Mouse (Mus musculus) heart, embryonic 15.5 days (tissue): Measurements from ENCODE around the gene Adam11. TPM values are rescaled to one million over a fixed set of nuclear protein-coding genes. Genes with fewer than 3 reads are reported as not detected.
A peak's percentile ranks its signal among the peaks of the same experiment; 100 is the strongest.

ENCODE experiments used
- ATAC-seq: fragments of 200-750 bp; cut with Nextera tagmentation; replicated peaks from 2 replicates; pipeline ENCODE4 v1.8.0; 2017; ENCODE audit warnings: low read depth, moderate TSS enrichment; ENCODE audit not compliant: insufficient number of reproducible peaks, insufficient read depth, low FRiP score
- H3K27ac ChIP-seq: fragments of 300-500 bp; sonication (generic); 2 replicates; pipeline ENCODE4 v1.5.1; 2015; ENCODE audit warnings: mild to moderate bottlenecking, inconsistent platforms
- H3K27me3 ChIP-seq: fragments of 300-500 bp; sonication (generic); 2 replicates; pipeline ENCODE4 v1.6.1; 2015; ENCODE audit warnings: inconsistent platforms
- H3K36me3 ChIP-seq: fragments of 300-500 bp; sonication (generic); 2 replicates; pipeline ENCODE4 v1.6.1; 2015; ENCODE audit warnings: mild to moderate bottlenecking, inconsistent platforms
- H3K4me1 ChIP-seq: fragments of 300-500 bp; sonication (generic); replicated peaks from 2 replicates; pipeline ENCODE4 v1.6.1; 2015; ENCODE audit warnings: inconsistent platforms
- H3K4me2 ChIP-seq: fragments of 300-500 bp; sonication (generic); 2 replicates; pipeline ENCODE4 v1.6.1; 2015; ENCODE audit warnings: inconsistent platforms, mild to moderate bottlenecking, moderate library complexity
- H3K4me3 ChIP-seq: fragments of 300-500 bp; sonication (generic); 2 replicates; pipeline ENCODE4 v1.5.1; 2015; ENCODE audit warnings: mild to moderate bottlenecking, inconsistent platforms
- H3K9ac ChIP-seq: fragments of 300-500 bp; sonication (generic); 2 replicates; pipeline ENCODE4 v1.6.1; 2015; ENCODE audit warnings: mild to moderate bottlenecking, inconsistent platforms
- H3K9me3 ChIP-seq: fragments of 300-500 bp; sonication (generic); replicated peaks from 2 replicates; pipeline ENCODE4 v1.6.1; 2016; ENCODE audit warnings: inconsistent platforms
- WGBS: fragments of 180-500 bp; shearing (Covaris S2); methylation state at CpG from one replicate; pipeline ENCODE4 v1.1.7; 2015; ENCODE audit warnings: mixed read lengths; 5-methylcytosine and 5-hydroxymethylcytosine counted together
- polyA plus RNA-seq: library from polyadenylated mRNA; unstranded; fragments of >200 nt; fragmentation: Nextera tagmentation; extraction: Ambion mirVana; gene quantifications from 2 replicates; pipeline ENCODE4 v1.2.1, GENCODE M21; 2015

Adam11 gene
- polyA plus RNA-seq, 1 experiment from 2014 or later = 5.5 TPM

DNA sequence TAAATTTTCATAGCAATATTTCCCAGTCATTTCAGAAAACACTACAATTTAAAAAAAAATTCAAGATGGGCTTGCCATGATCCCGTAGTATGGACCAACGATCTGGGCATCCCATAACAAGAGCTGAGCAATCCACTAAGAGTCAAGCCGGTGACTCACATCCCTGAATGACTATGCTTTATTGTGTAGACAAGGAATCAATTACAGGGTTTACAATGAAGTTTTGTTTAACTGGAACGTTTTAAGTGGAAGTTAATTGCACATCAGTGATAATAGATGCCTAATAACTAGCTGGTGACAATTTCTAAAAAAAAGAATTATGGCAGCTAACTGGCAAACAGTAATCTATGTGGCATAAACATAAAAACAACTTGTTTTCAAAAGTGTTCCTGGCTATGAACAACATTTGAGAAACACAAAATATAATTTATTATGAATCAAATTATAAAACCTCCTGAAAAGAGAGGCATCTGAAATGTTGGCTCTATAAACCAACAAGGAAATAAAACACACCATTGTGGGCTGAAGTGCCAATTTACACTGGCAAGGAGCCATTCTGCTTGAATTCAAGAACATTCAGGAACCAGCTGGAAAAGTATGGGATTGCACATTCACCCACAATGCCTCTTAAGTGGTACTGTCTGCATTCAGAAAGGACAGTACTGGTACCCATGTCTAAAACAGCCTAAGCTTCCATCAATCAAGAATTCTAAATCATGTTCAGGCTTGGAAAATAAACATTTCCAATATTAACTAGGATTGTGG lies 49.7 kb downstream of the Adam11 start:
- Histone ChIP-seq H3K36me3 (no peaks in the 10 kb centered on the region; the same call in 1 of the 2 replicates), H3K4me1 (peaks cover 38% of the 10 kb centered on the region), H3K27ac (0 out of 2 replicates have a peak overlapping the region, but pooled peaks have one; percentile 47), H3K9ac (no peak overlapping the region), H3K4me3 (no peak overlapping the region), H3K4me2 (no peak overlapping the region), H3K9me3 (no peaks in the 10 kb centered on the region), H3K27me3 (no peaks in the 10 kb centered on the region)
- WGBS = 57% methylated on average over 4 of the region's 4 CpGs
- ATAC-seq = no peak

DNA sequence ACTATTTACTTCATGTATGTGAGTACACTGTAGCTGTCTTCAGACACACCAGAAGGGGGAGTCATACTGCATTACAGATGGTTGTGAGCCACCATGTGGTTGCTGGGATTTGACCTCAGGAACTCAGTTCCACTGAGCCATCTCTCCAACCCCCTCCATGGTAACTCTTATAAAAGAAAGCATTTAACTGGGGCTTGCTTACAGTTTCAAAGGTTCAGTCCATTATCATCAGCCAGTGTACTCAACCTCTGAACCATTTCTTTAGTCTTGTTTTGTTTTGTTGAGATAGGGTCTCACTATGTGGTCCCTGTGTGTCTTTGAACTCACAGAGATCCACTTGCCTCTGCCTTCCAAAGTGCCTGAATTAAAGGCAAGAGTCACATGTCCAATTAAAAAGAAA lies 53.6 kb downstream of the Adam11 start:
- Histone ChIP-seq H3K4me1 (peaks cover 45% of the 10 kb centered on the region), H3K27me3 (no peaks in the 10 kb centered on the region), H3K4me3 (no peak overlapping the region), H3K36me3 (no peaks in the 10 kb centered on the region), H3K9me3 (no peaks in the 10 kb centered on the region), H3K9ac (no peak overlapping the region), H3K4me2 (no peak overlapping the region), H3K27ac (no peak overlapping the region)
- ATAC-seq = no peak

DNA sequence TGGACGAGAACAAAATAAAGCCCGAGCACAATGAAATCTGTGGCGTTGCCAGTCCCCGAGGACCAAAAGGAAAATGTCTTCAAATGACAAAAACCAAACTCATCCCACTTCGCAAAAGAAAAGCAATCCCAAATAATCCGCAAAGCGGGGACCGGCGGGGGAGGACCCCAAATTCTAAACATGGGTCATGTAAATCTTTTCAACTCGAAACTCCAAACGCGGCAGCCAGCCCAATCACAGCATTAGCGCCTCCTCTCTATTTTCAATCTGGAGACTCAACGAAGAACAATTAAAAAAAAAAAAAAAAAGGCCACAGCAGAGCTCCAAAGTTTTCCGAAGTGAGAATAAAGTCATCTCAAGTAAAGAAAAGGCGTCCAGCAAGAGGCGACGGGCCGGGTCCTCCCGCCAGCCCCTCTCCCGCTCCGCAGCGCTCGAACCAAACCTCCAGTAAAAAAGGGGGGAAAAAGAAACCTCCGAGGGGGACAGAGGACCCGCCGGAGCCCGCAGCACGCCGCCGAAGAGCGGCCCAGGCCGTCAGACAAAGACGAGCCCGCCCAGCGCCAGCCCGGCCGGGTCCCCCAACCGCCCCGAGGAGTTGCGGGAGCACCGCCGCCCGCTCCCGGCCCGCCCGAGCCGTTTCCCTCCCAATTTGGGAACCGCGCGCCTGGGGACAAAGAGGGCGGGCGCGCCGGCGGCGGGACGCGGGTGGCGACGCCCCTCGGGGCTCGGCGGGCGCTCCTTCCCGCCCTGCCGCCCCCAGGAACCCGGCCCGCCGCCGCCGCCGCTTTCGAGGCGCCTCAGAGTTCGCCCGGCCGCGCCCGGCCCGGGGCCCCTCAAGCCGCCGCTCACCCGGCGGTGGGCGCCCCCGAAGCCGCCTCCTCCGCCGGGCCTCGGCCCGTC lies 57.1 kb downstream of the Adam11 start:
- under 1% methylated on average over 68 of the region's 92 CpGs for WGBS
- Histone ChIP-seq H3K9ac (peak overlapping the region; percentile 99), H3K27ac (peak overlapping the region; percentile 99), H3K4me1 (peaks cover 32% of the 10 kb centered on the region), H3K4me2 (peak overlapping the region; percentile 89), H3K27me3 (no peaks in the 10 kb centered on the region), H3K4me3 (peak overlapping the region; percentile 80), H3K36me3 (no peaks in the 10 kb centered on the region), H3K9me3 (no peaks in the 10 kb centered on the region)
- peak; percentile 51 for ATAC-seq

DNA sequence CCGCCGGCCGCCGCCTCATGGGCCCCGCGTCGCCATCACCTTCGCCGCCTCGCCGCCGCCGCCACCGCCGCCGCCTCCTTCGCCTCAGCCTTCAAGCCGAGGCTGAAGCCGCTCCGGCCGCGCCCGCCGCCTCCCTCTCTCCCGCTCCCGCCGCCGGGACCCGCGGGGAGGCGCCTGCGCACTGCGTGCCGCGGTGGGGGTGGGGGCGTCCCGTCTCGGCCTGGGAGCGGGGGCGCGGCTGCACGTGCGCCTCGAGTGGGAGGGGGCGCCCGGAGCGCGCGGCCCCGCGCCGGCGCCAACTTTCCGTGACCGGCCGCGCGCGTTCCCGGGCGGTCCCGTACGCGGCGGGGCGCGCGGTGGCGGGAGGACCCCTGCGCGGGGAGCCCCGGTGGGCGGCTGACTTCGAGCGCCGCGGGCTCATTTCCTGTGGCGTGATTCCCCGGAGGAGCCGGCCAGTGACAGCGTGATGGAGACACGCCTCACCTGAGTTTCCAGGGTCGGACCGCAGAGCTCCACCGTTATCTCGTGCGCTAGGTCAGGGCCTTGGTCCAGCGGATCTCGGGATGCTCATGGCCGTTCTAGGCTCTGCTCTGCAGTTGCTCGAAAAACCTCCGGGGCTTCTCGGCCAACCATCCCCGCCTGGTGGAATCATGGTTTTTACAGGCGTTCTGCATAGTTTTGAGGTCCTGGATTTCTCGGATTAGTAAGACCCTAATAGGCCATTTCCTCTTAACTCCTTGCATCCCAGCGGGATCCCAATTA lies 58.0 kb downstream of the Adam11 start, which contains the start of gene Gjc1:
TSS of gene Gjc1 (minus strand) at position 680 of the 762 bp plus-strand sequence.
- Histone ChIP-seq H3K9me3 (no peaks in the 10 kb centered on the region), H3K36me3 (no peaks in the 10 kb centered on the region), H3K27me3 (no peaks in the 10 kb centered on the region), H3K4me3 (peak within 1 kb of the TSS; percentile 80), H3K4me2 (peak within 1 kb of the TSS; percentile 89), H3K4me1 (peaks cover 25% of the 10 kb centered on the region), H3K9ac (peak within 1 kb of the TSS; percentile 99), H3K27ac (peak within 1 kb of the TSS; percentile 99)
- peak; percentile 90 for ATAC-seq
- WGBS = under 1% methylated on average over 72 of the region's 97 CpGs

DNA sequence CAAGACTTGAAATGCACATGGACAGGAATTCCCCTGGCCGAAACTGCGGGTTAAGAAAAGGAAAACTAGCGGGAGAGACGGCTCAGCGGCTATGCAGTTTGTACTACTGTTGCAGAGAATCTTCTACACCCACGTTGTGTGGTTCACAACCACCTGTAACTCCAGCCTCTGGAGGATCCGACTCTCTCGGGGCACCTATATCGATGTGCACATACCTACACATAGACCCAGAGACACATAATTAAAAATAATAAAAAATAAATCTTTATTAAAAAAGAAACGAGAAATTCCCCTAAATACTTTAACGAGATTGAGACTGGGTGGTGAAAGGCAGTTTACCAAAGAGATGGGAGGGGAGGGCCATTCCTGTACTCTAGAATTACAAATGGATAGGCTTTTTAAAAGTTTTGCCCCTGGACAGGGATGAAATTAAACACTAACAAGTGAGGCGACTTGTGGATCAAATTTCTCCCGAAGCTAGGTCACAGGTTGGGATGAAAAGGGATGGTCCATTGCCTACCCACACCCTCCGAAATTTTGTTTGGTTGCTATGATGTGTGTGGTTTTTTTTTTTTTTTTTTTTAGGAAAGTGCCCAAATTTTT lies 58.6 kb downstream of the Adam11 start:
- H3K27ac ChIP-seq = peak overlapping the region; percentile 99
- no peaks in the 10 kb centered on the region for H3K36me3 ChIP-seq
- peak overlapping the region; percentile 99 for H3K9ac ChIP-seq
- ATAC-seq = no peak
- no peaks in the 10 kb centered on the region for H3K9me3 ChIP-seq
- peaks cover 22% of the 10 kb centered on the region for H3K4me1 ChIP-seq
- H3K27me3 ChIP-seq = no peaks in the 10 kb centered on the region
- peak overlapping the region; percentile 80 for H3K4me3 ChIP-seq
- WGBS = 13% methylated on average over 14 of the region's 14 CpGs
- H3K4me2 ChIP-seq = peak overlapping the region; percentile 89

DNA sequence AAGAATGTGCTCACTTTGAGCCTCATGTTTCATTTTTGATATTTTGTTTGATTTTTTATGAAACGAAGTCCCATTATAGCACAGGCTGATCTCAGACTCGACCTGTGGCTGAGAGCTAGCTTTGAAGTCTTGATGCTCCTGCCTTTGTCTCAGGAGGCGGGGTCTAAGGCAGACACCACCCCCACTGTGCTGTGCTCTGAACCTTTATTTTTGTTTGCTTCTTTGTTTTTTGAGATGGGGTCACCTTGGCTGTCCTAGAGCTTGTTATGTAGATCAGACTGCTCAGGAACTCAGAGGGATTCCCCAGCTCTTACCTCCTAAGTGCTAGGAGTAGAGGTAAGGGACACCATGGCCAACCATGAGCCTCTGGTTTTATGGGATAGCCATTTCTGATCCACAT lies 59.2 kb downstream of the Adam11 start:
- H3K9me3 ChIP-seq = no peaks in the 10 kb centered on the region
- H3K4me2 ChIP-seq = no peak overlapping the region
- no peak for ATAC-seq
- no peak overlapping the region for H3K4me3 ChIP-seq
- H3K4me1 ChIP-seq = peaks cover 21% of the 10 kb centered on the region
- H3K36me3 ChIP-seq = no peaks in the 10 kb centered on the region
- no peaks in the 10 kb centered on the region for H3K27me3 ChIP-seq
- 27% methylated on average over 3 of the region's 3 CpGs for WGBS
- no peak overlapping the region for H3K27ac ChIP-seq
- no peak overlapping the region for H3K9ac ChIP-seq

DNA sequence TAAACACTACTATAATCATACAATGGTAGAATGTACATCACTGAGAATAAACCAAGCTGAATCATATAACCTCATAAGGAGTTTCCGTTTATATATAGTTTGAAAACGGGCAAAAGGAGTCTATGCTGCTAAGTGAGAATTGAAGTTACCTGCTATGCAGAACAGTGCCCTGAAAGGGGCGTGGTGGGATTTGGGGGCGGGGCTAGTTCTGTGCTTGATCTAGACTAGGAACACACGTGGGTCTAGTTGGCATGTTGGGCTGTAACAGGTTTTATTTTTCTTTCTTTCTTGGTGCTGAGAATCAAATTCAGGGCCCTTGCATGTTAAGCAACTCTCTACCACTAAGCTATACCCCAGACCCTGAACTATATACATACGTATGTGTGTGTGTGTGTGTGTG lies 60.0 kb downstream of the Adam11 start:
- Histone ChIP-seq H3K4me2 (no peak overlapping the region), H3K36me3 (no peaks in the 10 kb centered on the region), H3K27ac (no peak overlapping the region), H3K9ac (no peak overlapping the region), H3K27me3 (no peaks in the 10 kb centered on the region), H3K9me3 (no peaks in the 10 kb centered on the region), H3K4me3 (no peak overlapping the region), H3K4me1 (peaks cover 15% of the 10 kb centered on the region)
- 56% methylated on average over 6 of the region's 6 CpGs for WGBS
- no peak for ATAC-seq

DNA sequence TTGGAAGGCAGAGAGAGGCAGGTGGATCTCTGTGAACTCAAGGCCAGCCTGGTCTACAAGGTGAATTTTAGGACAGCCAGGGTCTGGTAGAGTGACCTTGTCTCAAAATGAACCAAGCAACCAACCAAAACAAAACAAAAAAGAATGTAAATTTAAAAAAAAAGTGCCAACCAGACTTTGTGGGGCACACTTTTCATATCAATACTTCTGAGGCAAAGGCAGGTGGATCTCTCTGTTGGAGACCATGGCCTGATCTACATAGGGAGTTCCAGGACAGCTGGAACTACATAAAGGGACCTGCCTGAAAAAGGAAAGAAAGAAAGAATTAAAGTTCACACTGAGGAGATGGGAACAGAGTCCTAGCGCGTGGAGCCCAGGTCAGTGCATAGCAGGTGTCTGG lies 65.2 kb downstream of the Adam11 start:
- H3K27me3 ChIP-seq = no peaks in the 10 kb centered on the region
- H3K9me3 ChIP-seq = no peaks in the 10 kb centered on the region
- H3K4me2 ChIP-seq = no peak overlapping the region
- no peaks in the 10 kb centered on the region for H3K36me3 ChIP-seq
- H3K9ac ChIP-seq = no peak overlapping the region
- no peak overlapping the region for H3K4me3 ChIP-seq
- ATAC-seq = no peak
- peaks cover 8% of the 10 kb centered on the region; the same call in 1 of the 2 replicates for H3K4me1 ChIP-seq
- no peak overlapping the region for H3K27ac ChIP-seq
- WGBS = 87% methylated on average over 2 of the region's 2 CpGs

DNA sequence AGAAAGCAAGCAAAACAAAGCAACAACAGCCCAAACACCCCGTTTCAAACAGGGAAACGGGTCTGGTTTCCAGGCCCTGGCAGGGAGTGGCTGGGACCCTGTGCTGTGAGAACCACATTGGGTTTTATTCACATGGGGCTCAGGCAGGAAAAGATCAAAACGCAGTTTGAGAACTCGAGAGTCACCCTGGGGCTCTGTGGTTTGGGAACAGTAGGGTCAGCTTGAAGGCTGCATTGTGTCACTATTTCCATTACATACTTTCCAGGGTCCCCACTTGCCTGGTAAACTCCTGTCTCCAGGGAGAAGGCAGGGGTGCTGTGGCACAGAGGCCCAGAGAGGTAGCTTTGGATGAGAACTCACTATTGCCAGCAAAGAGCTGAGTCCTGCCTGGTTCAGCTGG lies 65.9 kb downstream of the Adam11 start:
- 52% methylated on average over 4 of the region's 4 CpGs for WGBS
- peaks cover 11% of the 10 kb centered on the region; the same call in 1 of the 2 replicates for H3K4me1 ChIP-seq
- H3K9ac ChIP-seq = no peak overlapping the region
- H3K4me3 ChIP-seq = no peak overlapping the region
- no peaks in the 10 kb centered on the region for H3K36me3 ChIP-seq
- H3K27me3 ChIP-seq = no peaks in the 10 kb centered on the region
- ATAC-seq = no peak
- no peaks in the 10 kb centered on the region for H3K9me3 ChIP-seq
- no peak overlapping the region for H3K4me2 ChIP-seq
- H3K27ac ChIP-seq = no peak overlapping the region
